Mouse (Mus musculus) 3T3-L1 (cell line): ENCODE results near the gene Stx5a.
A peak's percentile ranks its signal among the peaks of the same experiment; 100 is the strongest.

Experiments used
- DNase-seq: peaks from one replicate; pipeline ENCODE4 v3.0.0-alpha.2; 2015; ENCODE audit warnings: low read depth, low spot score

Gene Stx5a

GRCm38 (mm10) chr19:8741243-8741869 lies at the start of gene Stx5a:
Stx5a (plus strand) TSS chr19:8741413.
- DNase-seq: peak; percentile 100

DNA sequence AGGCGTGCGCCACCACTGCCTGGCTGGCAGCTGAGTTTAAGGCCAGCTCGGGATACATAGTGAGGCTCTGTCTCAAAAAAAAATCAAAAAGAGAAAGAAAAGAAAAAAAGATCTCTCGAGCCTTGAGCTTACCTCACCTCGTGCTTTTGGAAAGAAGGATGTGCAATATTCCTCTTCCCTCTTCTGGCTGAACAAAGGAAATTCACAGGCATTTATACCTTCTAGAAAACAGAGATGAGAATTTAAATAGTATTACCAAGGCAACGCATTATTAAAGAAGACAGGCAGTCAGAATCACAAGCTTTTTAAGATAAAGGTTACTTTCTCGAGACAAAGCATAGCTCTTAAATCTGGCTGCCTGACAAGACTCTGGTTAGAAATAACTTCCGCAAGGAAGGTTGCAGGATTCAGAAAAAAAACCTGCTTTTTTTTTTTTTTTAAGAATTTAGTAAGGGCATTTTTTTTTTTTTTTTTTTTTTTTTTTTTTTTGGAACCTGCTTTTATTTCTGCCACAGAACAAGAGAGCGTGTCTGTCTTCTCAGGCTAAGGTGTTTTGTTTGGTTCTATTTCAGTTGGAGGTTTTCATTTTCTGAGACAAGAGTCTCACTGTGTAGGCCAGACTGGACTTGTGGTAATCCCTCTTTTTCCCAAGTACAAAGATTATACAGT lies 49.2 kb upstream of the Stx5a start:
- DNase-seq: no peak

DNA sequence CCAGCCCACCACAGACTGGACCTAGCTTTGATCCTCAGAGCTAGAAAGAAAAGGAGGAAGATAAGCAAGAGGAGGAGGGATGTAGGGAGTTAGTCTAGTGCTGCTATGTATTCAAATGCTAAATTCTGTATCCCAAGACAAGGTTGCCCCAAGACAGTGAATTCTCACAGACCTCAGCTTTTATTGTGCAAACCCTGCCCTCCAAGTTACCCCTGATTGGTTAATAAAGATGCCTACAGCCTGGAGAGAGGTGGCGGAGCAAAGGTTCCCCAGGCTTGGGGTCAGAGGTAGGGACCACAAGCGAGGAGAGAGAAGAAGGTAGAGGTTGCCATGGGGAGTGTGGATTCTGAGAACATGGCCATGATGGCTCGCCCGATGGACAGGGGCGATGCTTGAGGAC lies 48.5 kb upstream of the Stx5a start:
- DNase-seq: no peak

GRCm38 (mm10) chr19:8695330-8695729 lies 45.9 kb upstream of the Stx5a start:
- peak; percentile 48 for DNase-seq

DNA sequence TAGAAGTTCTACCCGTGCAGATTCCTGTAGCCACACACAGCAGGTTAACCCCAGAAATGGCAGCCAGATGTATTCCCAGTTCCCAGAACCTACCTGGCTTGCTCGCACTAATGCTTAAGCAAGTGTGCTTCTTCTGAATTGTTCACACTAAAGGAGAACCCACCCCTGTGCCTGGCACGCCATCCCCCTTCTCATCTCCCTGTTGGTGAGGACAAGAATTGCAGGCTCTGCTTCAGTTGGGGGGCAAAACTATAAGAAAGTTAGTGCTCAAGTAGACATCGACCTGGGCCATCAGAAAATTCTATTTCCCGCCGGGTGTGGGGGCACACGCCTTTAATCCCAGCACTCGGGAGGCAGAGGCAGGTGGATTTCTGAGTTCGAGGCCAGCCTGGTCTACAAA lies 41.6 kb upstream of the Stx5a start:
- DNase-seq: no peak

DNA sequence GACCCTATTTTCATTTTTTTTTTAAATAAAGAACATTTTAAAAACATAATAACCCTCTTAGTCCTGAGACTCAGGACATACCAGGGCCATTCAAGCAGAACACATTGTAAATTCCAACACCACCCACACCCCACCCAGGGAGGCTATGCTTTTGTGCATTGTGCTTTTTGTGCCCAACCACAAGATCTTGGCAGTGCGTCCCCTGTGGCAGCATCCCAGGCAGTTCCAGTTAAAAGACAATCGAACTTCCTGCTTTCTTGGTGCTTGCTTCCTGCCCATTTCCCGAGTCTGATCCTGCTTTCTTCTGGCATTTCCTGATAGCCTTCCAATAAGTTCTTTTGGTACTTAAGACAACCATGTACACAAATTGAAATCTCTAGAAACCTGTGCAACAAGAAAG lies 38.8 kb upstream of the Stx5a start:
- peak; percentile 91 for DNase-seq

DNA sequence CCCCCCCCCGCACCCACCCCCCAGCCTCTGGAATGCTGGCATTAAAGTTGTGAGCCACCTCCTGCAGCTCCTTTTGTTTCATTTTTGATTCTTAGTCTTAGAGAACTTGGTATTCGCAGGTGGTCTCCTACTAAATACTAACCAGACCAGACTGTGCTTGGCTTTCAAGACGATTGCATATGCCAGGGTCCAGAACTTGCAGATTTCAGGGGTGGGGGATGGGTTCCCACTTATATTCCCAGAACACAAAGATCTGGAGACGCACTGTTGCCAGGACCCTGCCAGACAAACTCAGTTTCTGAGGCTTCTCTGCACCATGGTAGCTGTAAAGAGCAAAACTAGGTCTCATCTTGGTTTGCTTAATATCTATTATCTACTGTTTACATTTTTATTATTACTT lies 37.6 kb upstream of the Stx5a start:
- DNase-seq: no peak

GRCm38 (mm10) chr19:8705026-8705708 lies 36.0 kb upstream of the Stx5a start:
- peak; percentile 25 for DNase-seq

GRCm38 (mm10) chr19:8706132-8706667 lies 35.0 kb upstream of the Stx5a start:
- peak; percentile 69 for DNase-seq

DNA sequence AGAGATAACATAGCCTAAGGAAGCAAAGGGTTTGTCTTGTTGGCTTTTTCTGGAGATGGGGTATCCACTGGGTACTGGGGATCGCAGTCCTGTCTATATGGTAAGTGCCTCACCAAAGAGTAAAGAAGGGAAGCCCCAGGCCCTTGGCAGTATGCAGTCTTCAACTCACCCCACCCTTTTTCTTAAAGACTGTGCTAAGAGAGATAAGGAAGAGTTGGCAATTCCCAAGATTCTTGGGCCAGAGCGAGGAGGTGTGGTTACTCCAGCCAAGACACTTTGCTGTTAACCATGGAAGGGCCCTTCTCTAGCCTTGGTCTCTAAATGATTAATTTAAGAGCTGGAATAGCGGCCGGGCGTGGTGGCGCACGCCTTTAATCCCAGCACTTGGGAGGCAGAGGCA lies 34.3 kb upstream of the Stx5a start:
- no peak for DNase-seq

DNA sequence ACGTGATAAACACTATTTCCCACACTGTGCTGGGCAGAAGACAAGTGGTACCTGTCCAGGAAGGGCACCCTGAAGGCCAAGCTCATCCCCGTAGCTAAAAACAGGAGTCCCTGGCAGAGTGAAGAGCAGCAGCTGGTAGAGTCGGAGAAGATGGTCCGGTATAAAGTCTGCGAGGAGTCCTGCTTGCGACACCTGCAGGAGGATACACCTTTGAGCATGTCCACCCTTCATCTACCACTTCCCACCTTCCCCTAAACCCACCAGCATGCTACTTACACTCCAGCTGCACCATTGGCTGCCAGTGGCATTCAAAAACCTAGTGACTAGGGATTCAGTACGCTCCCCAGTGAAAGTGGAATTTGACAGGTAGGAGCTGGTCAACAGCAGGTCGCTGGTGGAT lies 32.3 kb upstream of the Stx5a start:
- DNase-seq: no peak

GRCm38 (mm10) chr19:8710057-8710456 lies 31.2 kb upstream of the Stx5a start:
- peak; percentile 96 for DNase-seq

GRCm38 (mm10) chr19:8711506-8711905 lies 29.7 kb upstream of the Stx5a start:
- peak; percentile 38 for DNase-seq

DNA sequence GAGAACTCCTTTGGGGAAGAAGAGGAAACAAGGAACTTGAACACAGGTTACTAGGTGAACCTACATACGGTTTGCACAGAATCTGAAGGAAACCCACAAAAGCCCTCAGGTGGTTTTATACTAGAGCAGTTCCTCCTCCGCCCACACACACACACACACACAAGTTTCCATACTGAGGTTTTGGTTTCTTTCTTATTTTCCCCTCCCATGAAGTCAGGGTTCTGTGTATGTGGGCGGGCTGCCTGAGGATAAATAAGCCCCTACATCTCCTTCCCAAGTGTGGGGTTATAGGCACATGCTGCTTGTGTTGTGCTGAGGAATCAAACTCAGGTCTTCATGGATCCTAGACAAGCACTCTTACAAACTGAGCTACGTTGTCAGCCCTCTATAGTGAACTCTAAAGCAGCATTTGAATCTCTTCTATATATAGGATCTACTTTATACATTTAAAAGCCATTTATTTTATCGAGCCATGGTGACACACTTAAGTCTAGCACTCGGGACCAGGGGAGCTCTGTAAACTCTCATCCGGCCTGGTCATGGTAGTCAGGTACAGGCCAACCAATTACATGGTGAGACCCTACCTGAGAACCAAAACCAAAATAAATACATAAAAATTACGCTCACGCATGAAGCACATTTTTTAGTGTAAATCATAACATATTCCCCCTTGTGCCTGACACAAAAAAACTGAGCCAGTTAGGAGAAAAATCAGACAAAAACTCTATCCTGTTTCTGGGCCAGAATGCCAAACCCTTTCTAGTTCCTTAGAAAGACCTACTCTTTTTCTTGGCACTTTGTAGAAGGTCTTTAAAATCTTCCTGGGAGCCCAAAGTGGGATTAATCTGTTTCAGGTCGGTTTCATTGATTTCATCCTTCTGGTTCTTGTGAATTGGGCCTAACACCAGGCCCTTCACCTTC lies 29.0 kb upstream of the Stx5a start:
- DNase-seq: peak; percentile 75

DNA sequence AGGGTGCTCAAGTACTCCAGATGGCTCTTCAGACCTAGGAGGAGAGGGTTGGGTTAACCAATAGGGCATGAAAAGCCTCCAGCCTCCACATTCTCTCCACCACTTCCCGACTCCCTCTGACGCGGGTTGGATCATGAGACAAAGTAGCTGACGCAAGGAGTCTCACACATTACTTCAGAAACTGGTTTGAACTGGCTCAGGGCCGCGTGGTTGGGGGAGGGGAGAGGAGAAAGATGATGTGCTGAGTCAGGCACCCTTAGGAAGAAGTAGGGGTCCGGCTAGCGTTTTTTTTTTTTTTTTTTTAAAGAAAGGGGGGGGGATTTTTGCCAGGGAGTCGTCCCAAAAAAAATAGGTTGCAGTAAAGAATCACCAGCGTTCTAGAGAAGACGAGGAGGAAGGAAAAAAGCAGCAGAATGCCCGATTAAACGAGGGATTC lies 28.3 kb upstream of the Stx5a start:
- DNase-seq: peak; percentile 99

- peak; percentile 93 for DNase-seq
Observed at GRCm38 (mm10) chr19:8713306-8713996, 27.8 kb upstream of the Stx5a start.

DNA sequence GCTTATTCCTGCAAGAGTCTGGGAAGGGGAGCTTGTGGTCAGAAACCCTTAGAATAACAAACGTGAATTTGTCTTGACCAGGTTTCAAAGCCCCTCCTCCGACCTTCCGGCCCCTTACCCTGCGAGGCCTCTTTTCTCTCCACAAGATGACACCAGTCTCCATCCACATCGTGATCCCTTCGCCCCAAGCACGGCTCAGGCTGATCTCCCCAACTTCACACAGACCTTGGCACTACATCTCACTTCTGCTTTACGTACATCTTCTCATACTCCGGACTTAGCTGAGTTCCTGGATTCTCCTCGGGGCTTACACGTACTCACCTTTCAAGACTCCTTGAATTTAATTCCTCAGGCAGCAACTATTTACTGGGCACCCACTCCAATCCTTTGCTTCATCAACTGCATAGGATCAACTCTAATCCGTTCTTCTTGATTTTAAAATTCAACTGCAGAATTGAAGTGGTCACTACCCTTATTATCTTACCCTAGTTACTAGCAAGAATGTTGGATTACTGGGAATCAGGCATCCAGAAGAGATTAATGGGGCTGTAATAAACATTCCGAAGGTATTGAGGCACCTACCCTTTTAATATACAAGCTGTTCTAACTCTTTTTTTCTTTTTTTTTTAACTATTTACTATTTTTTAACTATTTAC lies 27.1 kb upstream of the Stx5a start:
- DNase-seq: no peak

GRCm38 (mm10) chr19:8714653-8715481 lies 26.3 kb upstream of the Stx5a start:
- no peak for DNase-seq
